Mouse (Mus musculus): ENCODE measurements at regions not wholly inside any gene's neighbourhood (a gene's known extent, or its start where the extent isn't known, plus 50 kb on each side); places are given as distances from the start of the nearest gene placed in this dataset.

DNA sequence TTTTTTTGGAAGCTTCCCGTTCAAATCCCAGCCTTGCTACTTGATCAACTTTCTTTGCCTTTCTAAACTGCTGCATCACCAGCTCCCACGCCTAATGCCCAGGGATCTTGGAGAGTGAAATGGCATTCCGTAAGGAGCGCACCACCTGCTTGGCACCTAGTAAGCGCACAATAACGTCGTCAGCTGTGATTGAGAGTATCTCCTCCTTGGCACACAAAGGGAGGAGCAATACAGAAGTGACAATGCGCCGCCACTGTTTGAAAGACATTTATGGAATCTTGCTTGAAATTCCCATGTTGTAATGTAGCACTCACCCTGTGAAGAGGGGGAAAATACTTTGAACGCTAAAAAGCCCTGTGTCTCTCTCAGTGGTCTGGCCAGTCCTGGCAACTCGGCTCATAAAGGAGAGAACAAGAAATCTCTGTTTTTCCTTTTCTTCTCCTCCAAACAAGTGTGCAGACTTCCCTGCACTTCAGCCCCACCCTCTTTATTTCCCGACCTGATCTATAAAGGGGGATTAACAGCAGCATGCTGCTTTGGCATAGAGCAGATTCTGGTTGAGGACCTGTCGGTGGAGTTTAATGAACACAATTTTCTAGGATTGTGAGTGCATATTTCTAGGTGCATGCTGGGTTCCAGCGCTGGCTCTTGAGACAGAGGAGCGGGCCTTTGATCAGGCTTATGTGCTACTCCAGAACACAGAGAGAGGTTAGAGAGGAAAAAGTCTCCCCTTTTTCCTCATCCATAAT lies 155.7 kb upstream of the Tmem161b start:
- H3K9ac ChIP-seq = peak overlapping the region; percentile 35

DNA sequence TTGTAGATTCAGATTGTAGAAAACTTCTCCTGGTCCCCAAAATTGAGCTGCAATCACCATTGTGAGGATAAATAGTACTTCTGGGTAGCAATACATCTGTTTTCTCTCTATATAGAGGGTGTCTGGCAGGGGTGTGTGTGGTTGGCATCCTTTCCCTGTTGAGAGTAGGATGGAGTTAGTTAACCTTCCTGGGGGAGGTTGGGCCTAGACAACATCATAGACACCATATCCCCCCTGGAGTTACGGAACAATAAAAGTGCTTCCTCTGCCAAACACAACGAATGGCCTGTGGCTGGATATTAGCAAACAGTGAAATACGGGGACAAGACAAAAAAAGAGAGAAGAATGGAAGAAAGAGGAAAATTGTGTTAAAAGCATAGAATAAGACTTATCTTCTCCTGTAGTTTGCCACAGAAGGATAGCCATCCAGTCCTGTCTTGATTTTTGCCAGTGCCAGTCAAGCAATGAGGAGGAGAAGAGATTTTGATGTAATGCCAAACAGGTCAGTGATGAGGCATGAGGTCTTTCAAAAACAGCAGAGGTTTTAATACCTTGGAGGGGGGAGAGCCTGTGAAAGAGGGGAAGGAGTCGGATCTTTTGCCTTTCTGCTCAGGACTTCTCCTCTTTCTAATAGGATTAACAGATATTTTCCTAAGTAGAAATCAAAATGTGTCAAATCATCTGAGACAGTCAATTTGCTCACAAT lies 155.0 kb upstream of the Tmem161b start:
- ATAC-seq (ENCODE audit: low FRiP score) (peak; percentile 57; the same call in 1 of the 2 replicates), DNase-seq (ENCODE audit: low spot score) (no peak)
- Histone ChIP-seq H3K27ac (peak overlapping the region; percentile 99), H3K9ac (peak overlapping the region; percentile 35), H3K36me3 (replicated peaks; ENCODE audit: control insufficient read depth, insufficient read depth) (no peaks in the 10 kb centered on the region), H3K4me1 (replicated peaks; ENCODE audit: control insufficient read depth, insufficient read depth, low read length) (peaks cover 26% of the 10 kb centered on the region), H3K4me3 (replicated peaks; ENCODE audit: low read length) (no peak overlapping the region), H3K27me3 (ENCODE audit: control insufficient read depth, insufficient read depth, low read length) (no peaks in the 10 kb centered on the region), H3K4me2 (replicated peaks) (peak overlapping the region; percentile 62), H3K9me3 (ENCODE audit: control insufficient read depth, low read length) (no peaks in the 10 kb centered on the region)
- 29% methylated on average over 4 of the region's 4 CpGs for WGBS

More for the DNA sequence above, 155.7 kb upstream of the Tmem161b start:
- no peak for DNase-seq (ENCODE audit: low spot score)
- peak overlapping the region; percentile 62 for H3K4me2 ChIP-seq (replicated peaks)
- peak overlapping the region; percentile 99 for H3K27ac ChIP-seq
- peak; percentile 15; the same call in 1 of the 2 replicates for ATAC-seq (ENCODE audit: low FRiP score)
- H3K27me3 ChIP-seq (ENCODE audit: control insufficient read depth, insufficient read depth, low read length) = no peaks in the 10 kb centered on the region
- H3K36me3 ChIP-seq (replicated peaks; ENCODE audit: control insufficient read depth, insufficient read depth) = no peaks in the 10 kb centered on the region
- peaks cover 32% of the 10 kb centered on the region for H3K4me1 ChIP-seq (replicated peaks; ENCODE audit: control insufficient read depth, insufficient read depth, low read length)
- H3K9me3 ChIP-seq (ENCODE audit: control insufficient read depth, low read length) = no peaks in the 10 kb centered on the region
- no peak overlapping the region for H3K4me3 ChIP-seq (replicated peaks; ENCODE audit: low read length)
- WGBS = 27% methylated on average over 15 of the region's 15 CpGs

DNA sequence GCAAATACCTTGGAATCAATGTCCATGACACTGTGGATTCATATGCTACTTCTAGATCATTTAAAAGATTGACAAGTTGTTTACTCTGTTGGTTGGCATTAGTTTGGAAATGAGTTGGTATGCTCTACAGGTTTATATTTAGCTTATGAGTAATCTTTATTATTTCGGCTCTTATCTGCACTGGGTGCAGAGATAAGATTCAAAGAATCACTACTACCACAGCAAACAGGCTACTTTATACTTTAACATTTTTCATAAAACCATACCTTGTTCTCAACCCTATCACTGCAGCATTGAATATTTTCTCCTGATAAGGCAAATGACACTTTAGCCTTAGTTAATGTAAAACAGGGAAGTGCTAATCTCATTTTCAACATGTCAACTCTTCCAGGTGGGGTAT lies 153.7 kb upstream of the Tmem161b start:
- Histone ChIP-seq H3K4me3 (replicated peaks; ENCODE audit: low read length) (no peak overlapping the region), H3K9me3 (ENCODE audit: control insufficient read depth, low read length) (no peaks in the 10 kb centered on the region), H3K27ac (no peak overlapping the region), H3K4me1 (replicated peaks; ENCODE audit: control insufficient read depth, insufficient read depth, low read length) (peaks cover 25% of the 10 kb centered on the region), H3K9ac (no peak overlapping the region), H3K4me2 (replicated peaks) (no peak overlapping the region), H3K36me3 (replicated peaks; ENCODE audit: control insufficient read depth, insufficient read depth) (no peaks in the 10 kb centered on the region), H3K27me3 (ENCODE audit: control insufficient read depth, insufficient read depth, low read length) (no peaks in the 10 kb centered on the region)
- WGBS = 85% methylated on average over 1 of the region's 1 CpGs
- ATAC-seq (ENCODE audit: low FRiP score) (no peak), DNase-seq (ENCODE audit: low spot score) (no peak)

MicroRNAs in the stretch of these regions (microRNA counts, 519-probe panel; counts per million panel counts)
- microRNA mmu-miR-9 = 9,010 counts per million, percentile 100 among the panel's probes with 10 or more counts

Small RNA genes lying in the stretch of these regions (microRNA-seq; reads per million reads assigned to microRNA genes)
- gene Mir9-2 = 1.6 reads per million, percentile 2 among the genes with 10 or more reads in this experiment

All from hindbrain, embryonic 14.5 days (tissue).